Mouse (Mus musculus) intestine, embryonic 15.5 days (tissue): ENCODE measurements at regions not wholly inside any gene's neighbourhood (a gene's known extent, or its start where the extent isn't known, plus 50 kb on each side); places are given as distances from the start of the nearest gene placed in this dataset.

Experiments used
- ATAC-seq: fragments of 200-750 bp; cut with Nextera tagmentation; 2 replicates; pipeline ENCODE4 v1.8.0; 2017; ENCODE audit warnings: moderate TSS enrichment, moderate library complexity
- H3K27ac ChIP-seq: fragments of 300-500 bp; sonication (generic); 2 replicates; pipeline ENCODE4 v1.5.1; 2015; ENCODE audit warnings: mild to moderate bottlenecking, inconsistent platforms
- H3K27me3 ChIP-seq: fragments of 300-500 bp; sonication (generic); replicated peaks from 2 replicates; pipeline ENCODE4 v1.6.1; 2015; ENCODE audit warnings: inconsistent platforms
- H3K36me3 ChIP-seq: fragments of 300-500 bp; sonication (generic); 2 replicates; pipeline ENCODE4 v1.6.1; 2015; ENCODE audit warnings: inconsistent platforms
- H3K4me1 ChIP-seq: fragments of 300-500 bp; sonication (generic); replicated peaks from 2 replicates; pipeline ENCODE4 v1.6.1; 2015; ENCODE audit warnings: inconsistent platforms
- H3K4me2 ChIP-seq: fragments of 300-500 bp; sonication (generic); replicated peaks from 2 replicates; pipeline ENCODE4 v1.6.1; 2015; ENCODE audit warnings: mild to moderate bottlenecking, inconsistent platforms
- H3K4me3 ChIP-seq: fragments of 300-500 bp; sonication (generic); replicated peaks from 2 replicates; pipeline ENCODE4 v1.5.1; 2015; ENCODE audit warnings: inconsistent platforms
- H3K9ac ChIP-seq: fragments of 300-500 bp; sonication (generic); 2 replicates; pipeline ENCODE4 v1.6.1; 2015; ENCODE audit warnings: inconsistent platforms
- H3K9me3 ChIP-seq: fragments of 300-500 bp; sonication (generic); 2 replicates; pipeline ENCODE4 v1.6.1; 2016; ENCODE audit warnings: inconsistent platforms
- WGBS: fragments of 180-500 bp; shearing (Covaris S2); methylation state at CpG from one replicate; pipeline ENCODE4 v1.1.7; 2015; 5-methylcytosine and 5-hydroxymethylcytosine counted together

DNA sequence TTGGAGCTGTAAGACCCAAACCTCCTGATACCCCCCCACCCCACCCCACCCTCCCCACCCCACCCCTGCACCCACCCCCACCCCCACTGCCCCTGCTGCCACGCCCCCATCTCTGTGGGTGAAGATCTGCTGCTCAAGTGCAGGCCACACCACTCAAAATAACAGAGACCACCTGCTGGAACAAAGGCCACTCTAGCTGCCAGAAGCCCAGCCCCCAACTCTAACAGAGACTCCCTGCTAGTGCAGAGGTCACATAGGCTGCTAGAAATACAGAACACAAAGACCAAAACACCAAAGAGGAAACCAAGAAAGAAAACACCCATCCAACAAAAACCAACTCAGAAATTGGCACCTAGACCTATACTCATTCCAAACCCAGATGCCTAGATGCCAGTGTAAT is 58.9 kb downstream of the Olfr267 start:
- 13% methylated on average over 1 of the region's 1 CpGs for WGBS
- H3K4me2 ChIP-seq: no peak overlapping the region
- no peak overlapping the region for H3K27ac ChIP-seq

GRCm38 (mm10) chr4:58726424-58726823 is 61.1 kb downstream of the Olfr267 start:
- no peaks in the 10 kb centered on the region for H3K27me3 ChIP-seq
- WGBS: 65% methylated on average over 2 of the region's 2 CpGs
- H3K9ac ChIP-seq: no peak overlapping the region
- no peak overlapping the region for H3K4me3 ChIP-seq
- no peaks in the 10 kb centered on the region; the same call in 1 of the 2 replicates for H3K4me1 ChIP-seq
- no peak for ATAC-seq
- H3K27ac ChIP-seq: no peak overlapping the region
- H3K9me3 ChIP-seq: no peaks in the 10 kb centered on the region
- no peak overlapping the region for H3K4me2 ChIP-seq
- H3K36me3 ChIP-seq: no peaks in the 10 kb centered on the region

More for the DNA sequence above, 58.9 kb downstream of the Olfr267 start:
- Histone ChIP-seq H3K4me3 (no peak overlapping the region), H3K9ac (no peak overlapping the region), H3K9me3 (no peaks in the 10 kb centered on the region), H3K4me1 (no peaks in the 10 kb centered on the region), H3K27me3 (no peaks in the 10 kb centered on the region), H3K36me3 (no peaks in the 10 kb centered on the region)
- no peak for ATAC-seq

GRCm38 (mm10) chr4:58722772-58723171 is 64.7 kb downstream of the Olfr267 start:
- no peak overlapping the region for H3K27ac ChIP-seq
- ATAC-seq: peak; percentile 93
- 22% methylated on average over 9 of the region's 9 CpGs for WGBS

DNA sequence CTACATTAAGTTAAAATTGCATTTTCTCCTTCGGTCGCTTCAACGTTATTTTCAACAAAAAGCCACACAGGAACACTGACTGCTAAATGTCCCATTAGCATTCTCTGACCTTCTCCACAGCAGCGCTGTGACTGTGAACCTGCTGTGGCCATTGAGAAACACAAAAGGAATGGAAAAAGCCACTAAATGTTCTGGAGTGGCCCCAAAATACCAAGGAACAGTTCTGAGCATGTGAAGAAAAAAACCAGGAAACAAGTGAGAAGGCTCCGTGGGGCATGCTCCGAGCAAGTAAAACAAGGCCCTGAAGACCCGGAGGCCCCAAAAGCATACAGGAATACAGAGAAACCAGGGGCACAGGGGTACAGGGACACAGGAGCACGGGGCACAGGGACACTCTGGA is 66.8 kb downstream of the Olfr267 start:
- no peak overlapping the region for H3K4me3 ChIP-seq
- H3K36me3 ChIP-seq: no peaks in the 10 kb centered on the region
- no peak overlapping the region for H3K27ac ChIP-seq
- H3K4me2 ChIP-seq: no peak overlapping the region
- H3K4me1 ChIP-seq: no peaks in the 10 kb centered on the region; the same call in 1 of the 2 replicates
- H3K27me3 ChIP-seq: no peaks in the 10 kb centered on the region
- H3K9me3 ChIP-seq: no peaks in the 10 kb centered on the region
- H3K9ac ChIP-seq: no peak overlapping the region
- ATAC-seq: no peak
- WGBS: 88% methylated on average over 8 of the region's 8 CpGs

More at GRCm38 (mm10) chr4:58722772-58723171, 64.7 kb downstream of the Olfr267 start:
- no peaks in the 10 kb centered on the region for H3K9me3 ChIP-seq
- H3K9ac ChIP-seq: no peak overlapping the region
- no peaks in the 10 kb centered on the region for H3K36me3 ChIP-seq
- H3K4me1 ChIP-seq: no peaks in the 10 kb centered on the region; the same call in 1 of the 2 replicates
- no peaks in the 10 kb centered on the region for H3K27me3 ChIP-seq
- H3K4me2 ChIP-seq: peak overlapping the region; percentile 22; the same call in 1 of the 2 replicates
- H3K4me3 ChIP-seq: no peak overlapping the region

GRCm38 (mm10) chr4:58716426-58716825 is 71.1 kb downstream of the Olfr267 start:
- Histone ChIP-seq H3K9me3 (no peaks in the 10 kb centered on the region), H3K4me3 (no peak overlapping the region), H3K4me2 (no peak overlapping the region), H3K36me3 (no peaks in the 10 kb centered on the region), H3K9ac (no peak overlapping the region), H3K27ac (no peak overlapping the region), H3K27me3 (no peaks in the 10 kb centered on the region), H3K4me1 (no peaks in the 10 kb centered on the region)
- 48% methylated on average over 11 of the region's 11 CpGs for WGBS
- ATAC-seq: no peak

DNA sequence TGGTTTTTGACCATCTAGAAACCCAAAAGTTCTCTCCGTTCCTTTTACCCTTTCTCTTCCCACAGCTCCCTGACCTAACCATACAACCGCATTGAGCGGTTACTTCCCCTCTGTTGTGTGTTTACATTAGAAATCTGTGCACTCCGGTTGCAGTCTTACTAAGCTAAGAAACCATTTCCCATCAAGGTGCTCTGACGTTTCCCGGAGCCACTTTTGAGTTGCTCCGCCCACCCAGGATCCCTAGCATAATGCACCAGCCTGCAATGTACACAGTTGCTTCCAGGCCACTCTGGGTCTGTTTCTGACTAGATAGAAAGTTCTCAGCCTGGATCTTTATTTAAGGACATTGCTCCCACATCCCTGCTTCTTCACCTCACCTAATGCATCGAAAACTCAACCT is 71.7 kb downstream of the Olfr267 start:
- 66% methylated on average over 8 of the region's 8 CpGs for WGBS
- Histone ChIP-seq H3K9me3 (no peaks in the 10 kb centered on the region), H3K4me2 (no peak overlapping the region), H3K27me3 (no peaks in the 10 kb centered on the region), H3K9ac (no peak overlapping the region), H3K4me1 (no peaks in the 10 kb centered on the region), H3K36me3 (no peaks in the 10 kb centered on the region), H3K27ac (no peak overlapping the region), H3K4me3 (no peak overlapping the region)
- no peak for ATAC-seq

DNA sequence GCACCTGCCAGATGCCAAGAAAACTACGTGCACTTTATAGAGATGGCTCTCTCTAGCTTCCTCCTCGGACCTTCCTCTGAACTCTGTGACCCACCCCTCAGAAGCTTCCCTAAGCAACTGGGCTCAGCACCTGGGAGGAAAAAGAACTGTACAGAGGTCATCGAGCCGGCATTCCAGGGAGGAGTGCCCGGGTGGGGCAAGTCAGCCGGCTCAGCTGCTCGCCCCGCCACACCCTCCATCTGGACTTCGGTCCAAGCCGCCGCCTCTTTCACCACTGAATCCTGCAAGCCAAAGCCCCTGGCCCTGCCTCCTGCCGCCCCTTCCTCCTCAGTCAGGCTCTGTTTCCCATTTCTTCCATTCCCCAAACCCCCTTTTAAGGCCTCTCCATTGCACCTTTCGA is 73.3 kb downstream of the Olfr267 start:
- Histone ChIP-seq H3K9ac (no peak overlapping the region), H3K4me3 (no peak overlapping the region), H3K4me2 (peak overlapping the region; percentile 25), H3K27me3 (no peaks in the 10 kb centered on the region), H3K27ac (no peak overlapping the region), H3K36me3 (no peaks in the 10 kb centered on the region), H3K4me1 (no peaks in the 10 kb centered on the region), H3K9me3 (no peaks in the 10 kb centered on the region)
- 29% methylated on average over 13 of the region's 13 CpGs for whole genome bisulfite sequencing
- ATAC-seq: peak; percentile 97

DNA sequence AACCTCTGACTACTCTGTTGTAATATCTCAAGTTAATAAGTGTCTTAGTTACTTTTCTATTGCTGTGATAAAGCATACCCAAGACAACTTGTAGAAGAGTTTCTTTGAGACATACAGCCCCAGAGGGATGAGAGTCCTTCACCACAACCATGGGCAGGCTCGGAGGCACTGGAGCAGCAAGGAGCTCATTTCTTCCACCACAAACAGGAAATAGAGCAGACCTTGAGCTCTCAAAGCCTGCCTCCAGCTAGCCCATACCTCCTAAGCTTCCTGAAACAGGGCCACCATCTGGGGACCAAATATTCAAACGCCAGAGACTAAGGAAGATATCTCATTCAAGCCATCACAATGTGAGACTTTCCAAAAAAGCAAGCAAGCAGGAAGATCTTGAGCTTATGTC is 74.6 kb downstream of the Olfr267 start:
- no peaks in the 10 kb centered on the region for H3K9me3 ChIP-seq
- H3K36me3 ChIP-seq: no peaks in the 10 kb centered on the region
- no peaks in the 10 kb centered on the region for H3K27me3 ChIP-seq
- 85% methylated on average over 2 of the region's 2 CpGs for WGBS
- H3K4me1 ChIP-seq: no peaks in the 10 kb centered on the region
- H3K9ac ChIP-seq: no peak overlapping the region
- no peak overlapping the region for H3K4me3 ChIP-seq
- H3K27ac ChIP-seq: no peak overlapping the region
- no peak overlapping the region for H3K4me2 ChIP-seq
- ATAC-seq: no peak

DNA sequence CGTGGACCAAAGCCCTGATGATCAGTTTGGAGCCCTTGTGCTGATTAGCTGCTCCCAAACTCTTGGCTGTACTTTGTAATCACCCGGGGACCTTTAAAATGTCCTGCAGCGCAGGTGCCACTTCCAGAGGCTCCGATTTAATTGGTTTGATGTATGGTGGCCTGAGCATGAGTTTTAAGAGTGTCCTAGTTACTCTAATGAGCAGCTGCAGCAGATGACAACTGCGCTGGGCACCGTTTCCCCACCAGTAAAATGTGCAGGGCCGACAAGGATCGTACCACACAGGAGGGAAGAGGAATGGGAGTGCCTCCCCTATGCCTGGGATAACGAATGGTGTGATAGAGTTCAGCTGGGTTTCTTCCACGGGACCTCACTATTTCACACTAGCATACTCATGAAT is 75.3 kb downstream of the Olfr267 start:
- H3K4me3 ChIP-seq: no peak overlapping the region
- no peaks in the 10 kb centered on the region for H3K36me3 ChIP-seq
- no peak overlapping the region for H3K4me2 ChIP-seq
- H3K4me1 ChIP-seq: no peaks in the 10 kb centered on the region
- no peak for ATAC-seq
- H3K27me3 ChIP-seq: no peaks in the 10 kb centered on the region
- WGBS: 87% methylated on average over 10 of the region's 10 CpGs
- H3K9ac ChIP-seq: no peak overlapping the region
- H3K9me3 ChIP-seq: no peaks in the 10 kb centered on the region
- H3K27ac ChIP-seq: no peak overlapping the region

DNA sequence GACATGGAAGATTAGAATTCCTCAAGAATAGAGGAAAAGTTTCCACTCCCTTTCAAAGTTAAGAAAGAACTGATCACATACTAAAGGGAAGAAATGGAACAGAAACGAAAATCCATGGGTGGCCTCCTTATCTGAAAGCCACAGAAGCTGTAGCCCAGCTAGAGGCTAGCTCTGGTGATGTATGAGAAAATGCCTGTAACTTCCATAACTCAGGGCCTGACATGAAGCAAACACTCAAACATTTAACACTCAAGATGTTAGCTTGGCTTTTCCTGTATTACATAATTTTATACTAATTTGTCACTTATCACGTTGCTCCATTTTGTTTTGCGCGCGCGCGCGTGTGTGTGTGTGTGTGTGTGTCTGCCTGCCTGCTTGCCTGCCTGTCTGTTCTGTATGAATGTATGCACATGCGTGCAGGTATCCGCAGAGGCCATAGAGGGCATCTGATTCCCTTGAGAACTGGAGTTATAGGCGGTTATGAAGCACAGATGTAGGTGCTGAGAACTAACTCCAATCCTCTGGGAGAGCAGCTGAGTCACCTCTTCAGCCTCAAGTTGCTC is 88.2 kb downstream of the Olfr267 start:
- Histone ChIP-seq H3K4me1 (0 out of 2 replicates have a peak, but pooled peaks cover 4% of the 10 kb centered on the region), H3K4me2 (no peak overlapping the region), H3K4me3 (no peak overlapping the region), H3K36me3 (no peaks in the 10 kb centered on the region), H3K27me3 (no peaks in the 10 kb centered on the region), H3K9ac (no peak overlapping the region), H3K9me3 (no peaks in the 10 kb centered on the region), H3K27ac (no peak overlapping the region)
- no peak for ATAC-seq
- WGBS: 86% methylated on average over 11 of the region's 11 CpGs

- Histone ChIP-seq H3K4me3 (no peak overlapping the region), H3K36me3 (no peaks in the 10 kb centered on the region), H3K9ac (no peak overlapping the region), H3K9me3 (no peaks in the 10 kb centered on the region), H3K27me3 (no peaks in the 10 kb centered on the region), H3K27ac (no peak overlapping the region), H3K4me2 (no peak overlapping the region), H3K4me1 (0 out of 2 replicates have a peak, but pooled peaks cover 4% of the 10 kb centered on the region)
- WGBS: 61% methylated on average over 5 of the region's 5 CpGs
- ATAC-seq: no peak
Observed at GRCm38 (mm10) chr4:58698828-58699227, 88.7 kb downstream of the Olfr267 start.

DNA sequence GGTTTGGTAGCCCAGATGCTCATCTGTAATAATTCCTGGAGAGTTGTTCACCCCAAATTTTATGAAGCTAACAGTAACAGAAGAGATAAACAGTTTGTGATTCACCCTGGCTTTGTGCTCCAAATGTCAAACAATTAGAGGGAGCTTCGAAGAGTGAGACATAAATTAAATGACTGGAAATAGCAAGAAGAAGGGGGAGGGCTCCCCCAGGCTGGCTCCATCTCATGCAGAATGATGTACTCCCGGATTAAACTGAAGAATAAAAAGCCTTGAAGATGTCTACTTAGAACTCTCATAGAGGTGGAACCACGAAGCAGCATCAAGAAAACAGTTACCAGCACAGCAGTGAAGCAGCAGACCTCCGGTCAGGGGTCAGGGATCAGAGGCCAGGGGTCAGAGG is 90.8 kb downstream of the Olfr267 start:
- Histone ChIP-seq H3K4me2 (no peak overlapping the region), H3K36me3 (no peaks in the 10 kb centered on the region), H3K4me1 (0 out of 2 replicates have a peak, but pooled peaks cover 4% of the 10 kb centered on the region), H3K9ac (no peak overlapping the region), H3K27ac (no peak overlapping the region), H3K27me3 (no peaks in the 10 kb centered on the region), H3K4me3 (no peak overlapping the region), H3K9me3 (no peaks in the 10 kb centered on the region)
- peak; percentile 55; the same call in 1 of the 2 replicates for ATAC-seq
- 44% methylated on average over 4 of the region's 4 CpGs for WGBS

- no peak overlapping the region for H3K9ac ChIP-seq
- H3K4me3 ChIP-seq: no peak overlapping the region
- WGBS: 79% methylated on average over 6 of the region's 6 CpGs
- no peak for ATAC-seq
- 0 out of 2 replicates have a peak, but pooled peaks cover 4% of the 10 kb centered on the region for H3K4me1 ChIP-seq
- H3K27me3 ChIP-seq: no peaks in the 10 kb centered on the region
- no peaks in the 10 kb centered on the region for H3K9me3 ChIP-seq
- H3K27ac ChIP-seq: no peak overlapping the region
- no peaks in the 10 kb centered on the region for H3K36me3 ChIP-seq
- H3K4me2 ChIP-seq: no peak overlapping the region
Observed at GRCm38 (mm10) chr4:58695281-58695680, 92.2 kb downstream of the Olfr267 start.
